Mouse (Mus musculus): Measurements from ENCODE around the gene Mbd4. TPM values are rescaled to one million over a fixed set of nuclear protein-coding genes. Genes with fewer than 3 reads are reported as not detected.

Gene Mbd4
- total RNA-seq, 2 experiments from 2014 or later = 9.5 to 9.9 TPM

GRCm38 (mm10) chr6:115814104-115814503 lies 39.1 kb downstream of the Mbd4 start:
- DNase-seq (ENCODE audit: low spot score in 2 of 2) = peak; percentile 59

- no peak for DNase-seq (ENCODE audit: low spot score in 2 of 2)
Observed at GRCm38 (mm10) chr6:115811606-115812005, 41.6 kb downstream of the Mbd4 start.

DNA sequence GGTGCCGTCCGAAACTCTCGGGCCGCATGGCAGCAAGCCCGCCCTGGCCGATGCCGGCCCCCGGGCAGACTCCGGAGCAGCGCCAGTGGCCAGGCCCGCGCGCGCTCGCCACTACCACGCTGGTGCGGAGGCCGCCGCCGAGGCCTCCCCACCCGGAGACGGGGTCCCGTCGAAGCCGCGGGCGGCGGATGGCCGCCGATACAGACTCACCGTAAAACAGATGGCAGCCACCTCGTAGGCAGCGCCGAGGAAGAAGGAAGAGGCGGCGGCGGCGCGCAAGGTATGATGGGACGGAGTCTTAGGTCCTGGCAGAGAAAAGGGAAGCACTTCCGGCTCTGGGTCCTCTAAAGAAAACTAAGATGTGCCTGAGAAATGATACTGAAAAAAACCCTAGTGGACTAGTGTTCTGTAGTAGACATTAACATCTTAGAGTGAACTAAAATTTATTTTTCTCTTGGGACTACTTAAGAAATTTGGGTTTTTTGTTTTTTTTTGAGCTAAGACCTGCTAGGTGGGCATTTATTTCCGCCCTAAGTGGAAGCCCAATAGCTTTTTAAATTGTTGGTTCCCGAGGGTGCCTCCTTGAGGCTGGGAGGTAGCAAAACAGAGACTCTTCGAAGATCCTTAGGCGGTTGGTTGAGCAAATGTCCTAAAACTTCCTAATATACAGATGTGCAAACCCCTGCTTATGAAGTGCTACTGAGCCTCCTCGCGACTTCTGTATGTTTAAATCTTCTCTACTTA lies 44.5 kb downstream of the Mbd4 start, which contains the start of gene Rpl32:
Gene Rpl32, minus strand, starts transcription at position 260 of the 744 bp plus-strand sequence.
- DNase-seq (ENCODE audit: low spot score in 2 of 2) = peak; percentile 83 to 91

DNA sequence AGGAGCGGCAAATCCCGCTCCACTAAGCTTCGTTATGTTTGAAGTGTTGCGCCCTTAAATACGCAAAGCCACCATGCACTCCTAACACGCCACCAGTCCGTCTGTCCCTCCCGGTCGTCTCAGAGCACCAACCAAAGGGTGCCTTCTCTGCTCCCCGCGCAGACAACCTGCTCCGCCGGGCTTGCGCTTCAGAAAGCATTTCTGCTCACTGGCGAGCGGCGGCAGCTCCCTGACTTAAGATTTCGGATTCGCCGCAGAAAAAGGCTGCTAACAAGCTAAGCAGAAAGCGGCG lies 45.0 kb downstream of the Mbd4 start:
- no peak for DNase-seq (ENCODE audit: low spot score in 2 of 2)

DNA sequence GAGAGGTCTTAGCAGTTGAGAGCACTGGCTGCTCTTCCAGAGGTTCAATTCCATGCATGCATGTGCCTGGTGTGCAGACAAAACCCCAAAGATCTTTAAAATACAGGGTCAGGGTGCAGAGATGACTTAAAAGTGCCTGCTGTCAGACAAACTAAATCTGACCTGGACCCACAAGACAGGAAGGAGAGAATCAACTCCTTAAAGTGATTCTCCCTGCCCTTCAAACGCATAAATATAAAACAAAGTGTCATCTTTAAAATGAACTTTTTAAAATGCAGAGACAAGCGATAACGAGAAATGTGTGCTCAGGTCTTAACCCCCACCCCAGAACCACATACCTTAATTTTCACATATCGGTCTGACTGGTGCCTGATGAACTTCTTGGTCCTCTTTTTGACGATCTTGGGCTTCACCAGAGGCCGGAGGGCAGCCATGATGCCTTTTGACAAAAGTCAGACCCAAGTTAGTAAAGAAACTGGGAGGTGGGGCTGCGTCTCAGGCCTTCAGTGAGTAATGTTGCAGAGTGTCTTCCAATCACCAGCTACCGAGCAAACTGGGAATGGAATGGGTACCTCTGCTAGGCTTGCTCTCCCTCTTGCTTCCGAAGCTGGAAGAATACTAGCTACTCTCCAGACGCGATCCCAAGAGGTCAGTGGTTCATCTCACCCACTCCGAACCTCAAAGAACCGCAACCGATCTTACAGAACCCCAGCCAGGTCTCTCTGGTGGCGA lies 45.5 kb downstream of the Mbd4 start:
- DNase-seq (ENCODE audit: low spot score in 2 of 2) = no peak

DNA sequence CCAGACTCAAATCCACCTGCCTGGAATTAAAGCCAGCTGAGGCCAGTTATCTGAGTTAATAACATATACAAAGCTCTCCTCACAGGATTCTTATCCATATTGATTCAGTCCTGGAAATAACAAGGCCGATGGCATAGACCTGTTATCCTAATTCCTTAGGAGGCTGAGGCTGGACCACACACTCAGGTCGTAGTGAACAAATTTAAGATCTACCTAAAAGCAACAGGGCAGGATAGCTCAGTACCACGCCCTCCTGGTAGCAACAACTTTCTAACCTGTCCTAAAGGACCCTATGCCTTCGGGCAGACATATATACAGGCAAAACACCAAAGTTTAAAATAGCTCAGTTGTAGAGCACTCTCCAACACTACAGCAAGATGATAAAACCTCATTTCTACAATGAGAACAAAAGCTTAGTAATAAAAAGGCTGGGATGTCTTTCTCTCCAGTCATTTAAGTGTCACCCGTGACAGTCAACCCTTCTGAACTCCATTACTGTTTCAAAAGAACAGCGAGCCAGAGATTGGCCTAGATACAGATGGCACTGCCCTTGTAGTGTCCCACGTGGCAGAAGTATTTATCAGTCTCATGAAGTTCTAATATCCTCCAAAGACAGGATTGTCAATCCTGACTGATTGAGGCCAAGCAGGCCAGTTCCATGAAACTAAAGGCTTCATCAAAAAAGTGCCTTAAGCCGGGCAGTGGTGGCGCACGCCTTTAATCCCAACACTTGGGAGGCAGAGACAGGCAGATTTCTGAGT lies 48.6 kb downstream of the Mbd4 start:
- DNase-seq (ENCODE audit: low spot score in 2 of 2) = no peak

GRCm38 (mm10) chr6:115803541-115804382 lies 49.4 kb downstream of the Mbd4 start:
- peak; percentile 78 to 80 for DNase-seq (ENCODE audit: low spot score in 2 of 2)

GRCm38 (mm10) chr6:115801811-115802210 lies 51.4 kb downstream of the Mbd4 start:
- DNase-seq (ENCODE audit: low spot score in 2 of 2) = no peak

DNA sequence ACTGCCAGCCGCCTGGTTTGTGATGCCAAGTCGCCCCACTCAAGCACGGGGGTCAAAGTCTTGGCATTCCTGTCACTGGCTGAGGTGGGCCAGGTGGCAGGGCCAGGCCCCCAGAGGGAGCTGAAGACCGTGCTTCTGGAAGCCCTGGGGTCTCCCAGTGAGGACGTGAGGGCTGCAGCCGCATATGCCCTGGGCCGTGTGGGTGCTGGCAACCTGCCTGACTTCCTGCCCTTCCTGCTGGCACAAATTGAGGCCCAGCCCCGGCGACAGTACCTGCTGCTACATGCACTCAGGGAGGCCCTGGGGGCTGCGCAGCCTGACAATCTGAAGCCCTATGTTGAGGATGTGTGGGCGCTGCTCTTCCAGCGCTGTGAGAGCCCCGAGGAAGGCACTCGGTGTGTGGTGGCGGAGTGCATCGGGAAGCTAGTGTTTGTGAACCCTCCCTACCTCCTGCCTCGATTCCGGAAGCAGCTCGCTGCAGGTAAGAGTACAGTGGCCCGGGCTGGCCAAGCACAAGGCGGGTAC lies 60.4 kb downstream of the Mbd4 start:
- DNase-seq (ENCODE audit: low spot score in 2 of 2) = no peak

DNA sequence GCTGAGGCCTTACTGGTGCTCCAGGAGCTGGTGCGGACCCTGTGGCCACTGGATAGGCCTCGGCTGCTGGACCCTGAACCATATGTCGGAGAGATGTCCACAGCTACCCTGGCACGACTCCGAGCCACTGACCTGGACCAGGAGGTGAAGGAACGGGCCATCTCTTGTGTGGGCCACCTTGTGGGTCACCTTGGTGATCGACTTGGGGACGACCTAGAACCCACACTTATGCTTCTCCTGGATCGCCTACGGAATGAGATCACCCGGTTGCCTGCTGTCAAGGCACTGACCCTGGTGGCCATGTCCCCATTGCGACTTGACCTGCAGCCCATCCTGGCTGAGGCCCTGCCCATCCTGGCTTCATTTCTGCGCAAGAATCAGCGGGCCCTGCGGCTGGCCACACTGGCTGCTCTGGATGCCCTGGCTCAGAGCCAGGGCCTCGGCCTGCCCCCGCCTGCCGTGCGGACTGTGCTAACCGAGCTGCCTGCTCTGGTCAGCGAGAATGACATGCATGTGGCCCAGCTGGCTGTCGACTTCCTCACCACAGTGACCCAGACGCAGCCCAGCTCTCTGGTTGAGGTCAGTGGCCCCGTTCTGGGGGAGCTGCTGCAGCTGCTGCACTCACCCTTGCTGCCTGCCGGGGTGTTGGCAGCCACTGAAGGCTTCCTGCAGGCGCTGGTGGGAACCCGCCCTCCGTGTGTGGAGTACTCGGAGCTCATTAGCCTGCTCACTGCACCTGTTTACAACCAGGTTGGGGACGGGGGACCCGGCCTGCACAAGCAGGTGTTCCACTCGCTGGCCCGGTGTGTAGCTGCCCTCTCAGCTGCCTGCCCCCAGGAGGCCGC lies 61.1 kb downstream of the Mbd4 start:
- no peak for DNase-seq (ENCODE audit: low spot score in 2 of 2)

DNA sequence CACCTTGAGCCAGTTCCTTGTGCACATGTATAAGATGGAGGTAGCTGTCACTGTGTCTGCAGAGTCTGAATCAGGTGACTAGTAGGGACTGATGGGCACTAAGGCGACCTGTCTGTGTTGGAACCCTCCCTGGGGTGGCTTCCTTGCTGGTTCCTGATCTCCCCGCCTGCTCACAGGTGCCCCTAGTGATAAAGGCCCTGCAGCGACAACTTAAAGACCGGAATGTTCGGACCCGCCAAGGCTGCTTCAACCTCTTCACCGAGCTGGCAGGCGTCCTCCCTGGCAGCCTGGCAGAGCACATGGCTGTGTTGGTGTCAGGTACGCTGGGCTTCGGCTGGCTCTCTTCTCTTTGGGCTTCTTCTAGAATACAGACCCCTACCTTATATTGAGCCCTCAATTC lies 62.2 kb downstream of the Mbd4 start:
- DNase-seq (ENCODE audit: low spot score in 2 of 2) = no peak

Other genes with a start within 250 kb of the Mbd4 start
- 10 to 100 TPM; 79.3 to 88.2 TPM for gene Raf1, start 176.7 kb downstream of the Mbd4 start, total RNA-seq (2021)
- gene Tmem40, start 91.0 kb downstream of the Mbd4 start, total RNA-seq (2021) = 1 to 10 TPM in 1 of 2 experiments, under 1 TPM in 1; 0.56 to 4.8 TPM
- 1 to 10 TPM; 2.0 to 2.4 TPM for gene Cand2, start 78.8 kb downstream of the Mbd4 start, total RNA-seq (2021)
- gene Rpl32, start 44.6 kb downstream of the Mbd4 start, total RNA-seq (2021) = 100 to 1,000 TPM; 512 to 513 TPM
- 1 to 10 TPM; 4.9 to 5.5 TPM for gene Efcab12, start 15.0 kb downstream of the Mbd4 start, total RNA-seq (2021)
- gene Ift122, start 99 bp upstream of the Mbd4 start, total RNA-seq (2021) = 10 to 100 TPM; 28.7 to 30.3 TPM
- gene Rho, start 78.4 kb upstream of the Mbd4 start, total RNA-seq (2021) = under 1 TPM; 0.63 to 0.70 TPM
- gene H1foo, start 91.6 kb upstream of the Mbd4 start, total RNA-seq (2021) = not detected
- 100 to 1,000 TPM; 103 to 123 TPM for gene Plxnd1, start 141.6 kb upstream of the Mbd4 start, total RNA-seq (2021)

Measured in left cerebral cortex, adult 18-20 months (tissue).